Mouse (Mus musculus): ENCODE measurements around the gene Zfp706. TPM values are rescaled to one million over a fixed set of nuclear protein-coding genes. Genes with fewer than 3 reads are reported as not detected.
A peak's percentile ranks its signal among the peaks of the same experiment; 100 is the strongest.

Zfp706 gene
- total RNA-seq (2014; rRNA removed; ENCODE audit: low replicate concordance): 36.9 and 48.7 TPM in 2 replicates
- 541 and 578 TPM in 2 replicates for polyA plus RNA-seq (2015; fragmentation: Nextera tagmentation; extraction: Ambion mirVana)

GRCm38 (mm10) chr15:37007233-37007958 lies at the start of gene Zfp706:
Gene Zfp706, minus strand, starts transcription at chr15:37007773.
- Histone ChIP-seq H3K27me3 (ENCODE audit: control insufficient read depth, insufficient read depth, low read length) (no peaks in the 10 kb centered on the region), H3K9ac (replicated peaks; ENCODE audit: low read depth, low read length) (peak within 1 kb of the TSS; percentile 99), H3K27ac (ENCODE audit: low read depth) (peak within 1 kb of the TSS; percentile 98), H3K36me3 (replicated peaks; ENCODE audit: control insufficient read depth, insufficient read depth, low read length) (peaks cover 9% of the 10 kb centered on the region), H3K4me2 (ENCODE audit: low read depth, low read length) (peak within 1 kb of the TSS; percentile 75), H3K9me3 (replicated peaks; ENCODE audit: control insufficient read depth, low read length) (no peaks in the 10 kb centered on the region), H3K4me1 (ENCODE audit: control insufficient read depth, insufficient read depth) (peaks cover 25% of the 10 kb centered on the region), H3K4me3 (ENCODE audit: low read depth, low read length) (peak within 1 kb of the TSS; percentile 94)
- under 1% methylated on average over 54 of the region's 79 CpGs for WGBS
- DNase-seq (ENCODE audit: low spot score): peak; percentile 99
- TF ChIP-seq EP300 (IDR thresholded peaks at IDR 0.05; ENCODE audit: low read depth) (peak; percentile 94), CTCF (IDR thresholded peaks at IDR 0.05; ENCODE audit: low read depth) (no peak)
- ATAC-seq (ENCODE audit: insufficient read depth, low read depth): peak; percentile 98

DNA sequence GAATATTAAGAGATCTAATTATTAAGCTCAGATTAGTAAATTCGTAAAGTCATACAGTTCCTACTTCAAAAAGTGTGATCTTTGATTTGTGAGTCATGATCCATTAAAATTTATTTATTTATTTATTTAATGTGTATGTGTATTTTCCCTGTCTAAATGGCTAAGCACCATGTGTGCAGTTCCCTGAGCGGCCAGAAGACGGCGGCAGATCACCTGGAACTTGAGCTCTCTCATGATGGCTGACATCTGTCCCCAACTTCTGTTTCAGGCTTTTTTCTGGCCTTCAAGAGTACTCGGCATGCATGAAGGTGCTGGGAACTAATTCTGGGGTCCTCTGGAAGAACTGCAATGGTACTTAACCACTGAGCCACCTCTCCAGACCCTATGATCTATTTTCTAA lies 47.0 kb upstream of the Zfp706 start:
- Histone ChIP-seq H3K9ac (replicated peaks; ENCODE audit: low read depth, low read length) (no peak overlapping the region), H3K4me2 (ENCODE audit: low read depth, low read length) (no peak overlapping the region), H3K27me3 (ENCODE audit: control insufficient read depth, insufficient read depth, low read length) (no peaks in the 10 kb centered on the region), H3K4me3 (ENCODE audit: low read depth, low read length) (no peak overlapping the region), H3K36me3 (replicated peaks; ENCODE audit: control insufficient read depth, insufficient read depth, low read length) (no peaks in the 10 kb centered on the region), H3K9me3 (replicated peaks; ENCODE audit: control insufficient read depth, low read length) (peaks cover 16% of the 10 kb centered on the region), H3K27ac (ENCODE audit: low read depth) (no peak overlapping the region), H3K4me1 (ENCODE audit: control insufficient read depth, insufficient read depth) (no peaks in the 10 kb centered on the region)
- no peak for ATAC-seq (ENCODE audit: insufficient read depth, low read depth)
- no peak for DNase-seq (ENCODE audit: low spot score)
- TF ChIP-seq EP300 (IDR thresholded peaks at IDR 0.05; ENCODE audit: low read depth) (no peak), CTCF (IDR thresholded peaks at IDR 0.05; ENCODE audit: low read depth) (no peak)
- WGBS: 89% methylated on average over 5 of the region's 5 CpGs

GRCm38 (mm10) chr15:37053085-37053762 lies 45.7 kb upstream of the Zfp706 start:
- peaks cover 16% of the 10 kb centered on the region for H3K9me3 ChIP-seq (replicated peaks; ENCODE audit: control insufficient read depth, low read length)
- no peaks in the 10 kb centered on the region for H3K36me3 ChIP-seq (replicated peaks; ENCODE audit: control insufficient read depth, insufficient read depth, low read length)
- no peak overlapping the region for H3K27ac ChIP-seq (ENCODE audit: low read depth)
- H3K4me2 ChIP-seq (ENCODE audit: low read depth, low read length): no peak overlapping the region
- TF ChIP-seq CTCF (IDR thresholded peaks at IDR 0.05; ENCODE audit: low read depth): no peak
- no peak for TF ChIP-seq EP300 (IDR thresholded peaks at IDR 0.05; ENCODE audit: low read depth)
- H3K4me1 ChIP-seq (ENCODE audit: control insufficient read depth, insufficient read depth): no peaks in the 10 kb centered on the region
- 77% methylated on average over 8 of the region's 8 CpGs for WGBS
- H3K27me3 ChIP-seq (ENCODE audit: control insufficient read depth, insufficient read depth, low read length): no peaks in the 10 kb centered on the region
- H3K4me3 ChIP-seq (ENCODE audit: low read depth, low read length): no peak overlapping the region
- H3K9ac ChIP-seq (replicated peaks; ENCODE audit: low read depth, low read length): no peak overlapping the region
- DNase-seq (ENCODE audit: low spot score) (no peak), ATAC-seq (ENCODE audit: insufficient read depth, low read depth) (no peak)

- Histone ChIP-seq H3K9me3 (replicated peaks; ENCODE audit: control insufficient read depth, low read length) (peaks cover 9% of the 10 kb centered on the region), H3K36me3 (replicated peaks; ENCODE audit: control insufficient read depth, insufficient read depth, low read length) (no peaks in the 10 kb centered on the region), H3K4me2 (ENCODE audit: low read depth, low read length) (no peak overlapping the region), H3K27ac (ENCODE audit: low read depth) (no peak overlapping the region), H3K4me1 (ENCODE audit: control insufficient read depth, insufficient read depth) (no peaks in the 10 kb centered on the region), H3K4me3 (ENCODE audit: low read depth, low read length) (no peak overlapping the region), H3K9ac (replicated peaks; ENCODE audit: low read depth, low read length) (no peak overlapping the region), H3K27me3 (ENCODE audit: control insufficient read depth, insufficient read depth, low read length) (no peaks in the 10 kb centered on the region)
- TF ChIP-seq EP300 (IDR thresholded peaks at IDR 0.05; ENCODE audit: low read depth): no peak
- no peak for TF ChIP-seq CTCF (IDR thresholded peaks at IDR 0.05; ENCODE audit: low read depth)
- DNase-seq (ENCODE audit: low spot score) (no peak), ATAC-seq (ENCODE audit: insufficient read depth, low read depth) (no peak)
- WGBS: 83% methylated on average over 4 of the region's 4 CpGs
Observed at GRCm38 (mm10) chr15:37047403-37047802, 39.8 kb upstream of the Zfp706 start.

DNA sequence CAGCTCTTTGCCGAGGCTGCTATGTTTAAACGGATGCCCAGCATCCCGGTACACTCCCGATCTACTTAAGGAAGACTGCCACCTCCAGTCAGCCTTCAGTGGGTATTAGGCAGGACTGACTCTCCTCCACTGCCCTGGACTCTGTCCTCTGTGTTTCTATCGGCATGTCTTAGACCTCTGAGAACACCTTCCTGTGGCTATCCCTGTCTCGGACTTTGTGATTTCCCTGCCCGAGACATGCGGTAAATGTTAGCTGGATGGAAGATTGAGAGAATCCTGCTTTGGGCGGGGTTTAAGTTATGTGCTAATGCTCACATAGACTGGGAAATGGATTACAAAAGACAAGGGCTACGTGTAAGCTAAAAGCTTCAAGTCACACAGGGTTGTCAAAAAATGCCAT lies 39.0 kb upstream of the Zfp706 start:
- TF ChIP-seq EP300 (IDR thresholded peaks at IDR 0.05; ENCODE audit: low read depth): no peak
- no peak for TF ChIP-seq CTCF (IDR thresholded peaks at IDR 0.05; ENCODE audit: low read depth)
- Histone ChIP-seq H3K9ac (replicated peaks; ENCODE audit: low read depth, low read length) (no peak overlapping the region), H3K9me3 (replicated peaks; ENCODE audit: control insufficient read depth, low read length) (peaks cover 5% of the 10 kb centered on the region), H3K36me3 (replicated peaks; ENCODE audit: control insufficient read depth, insufficient read depth, low read length) (no peaks in the 10 kb centered on the region), H3K27ac (ENCODE audit: low read depth) (no peak overlapping the region), H3K4me1 (ENCODE audit: control insufficient read depth, insufficient read depth) (no peaks in the 10 kb centered on the region), H3K27me3 (ENCODE audit: control insufficient read depth, insufficient read depth, low read length) (no peaks in the 10 kb centered on the region), H3K4me2 (ENCODE audit: low read depth, low read length) (no peak overlapping the region), H3K4me3 (ENCODE audit: low read depth, low read length) (no peak overlapping the region)
- DNase-seq (ENCODE audit: low spot score) (no peak), ATAC-seq (ENCODE audit: insufficient read depth, low read depth) (no peak)
- 79% methylated on average over 10 of the region's 10 CpGs for WGBS

Measured in heart, postnatal 0 days (tissue).